Mouse (Mus musculus) spleen, adult 12 weeks (tissue): ENCODE results near the gene Brinp2.
A peak's percentile ranks its signal among the peaks of the same experiment; 100 is the strongest.

Source experiments
- DNase-seq: peaks from one replicate; pipeline ENCODE4 v3.0.0; 2022; ENCODE audit warnings: low spot score

Brinp2 gene

DNA sequence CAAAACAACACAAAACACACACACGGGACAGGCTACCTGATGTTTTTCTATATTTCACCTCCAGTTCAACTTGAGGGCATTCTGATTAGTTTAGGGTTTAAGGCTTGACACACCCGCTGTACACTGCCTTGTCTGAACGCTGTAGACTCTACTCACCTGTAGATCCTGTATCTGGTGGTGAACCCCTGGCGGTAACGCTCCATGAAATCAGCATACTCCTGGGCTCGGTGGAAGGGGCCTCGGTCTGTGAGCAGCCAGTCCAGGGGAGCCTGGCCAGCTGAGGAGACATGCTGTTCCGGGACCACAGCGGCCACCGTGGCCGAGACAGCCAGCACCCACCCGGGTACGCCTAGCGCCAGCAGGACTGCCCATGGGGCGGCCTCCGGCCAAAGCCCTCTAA, 60.9 kb downstream of the Brinp2 start:
- DNase-seq: no peak

DNA sequence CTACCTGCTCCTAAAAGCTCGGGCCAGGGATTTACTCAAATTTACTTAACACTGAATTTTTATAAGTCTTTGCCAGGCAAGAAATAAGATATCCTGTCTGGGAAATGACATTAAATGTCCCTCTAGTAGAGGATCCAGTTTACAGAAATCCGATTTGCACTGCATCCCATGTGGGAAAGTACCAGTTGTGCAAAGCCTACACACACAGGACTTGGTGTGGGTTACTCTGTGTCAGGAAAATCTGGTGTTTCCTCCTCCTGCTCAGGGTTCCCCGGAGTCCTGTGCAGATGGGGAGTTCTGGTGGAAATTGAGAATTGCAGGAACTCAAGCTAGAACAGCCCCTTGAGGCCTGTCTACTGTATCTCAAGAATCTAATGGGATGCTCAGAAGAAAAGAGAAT, 70.9 kb downstream of the Brinp2 start:
- DNase-seq: no peak

DNA sequence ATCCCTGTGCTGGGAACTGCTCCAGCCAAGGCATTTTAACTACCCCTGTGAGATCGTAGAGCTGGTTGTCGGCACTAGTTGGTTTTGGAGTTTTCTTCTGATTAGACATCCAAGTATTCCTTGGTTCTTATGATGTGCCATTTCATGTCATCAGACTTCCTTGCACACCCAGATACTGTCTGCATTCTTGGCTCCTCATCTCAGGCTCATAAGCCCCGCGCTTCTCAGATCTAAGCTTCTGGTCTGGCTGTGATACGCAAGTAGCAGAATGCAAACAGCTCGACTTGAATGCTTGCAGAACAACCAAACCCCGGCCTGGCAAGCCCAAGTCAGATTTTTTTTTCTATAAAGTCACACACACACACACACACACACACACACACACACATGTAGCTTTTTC, 72.3 kb downstream of the Brinp2 start:
- DNase-seq: no peak

DNA sequence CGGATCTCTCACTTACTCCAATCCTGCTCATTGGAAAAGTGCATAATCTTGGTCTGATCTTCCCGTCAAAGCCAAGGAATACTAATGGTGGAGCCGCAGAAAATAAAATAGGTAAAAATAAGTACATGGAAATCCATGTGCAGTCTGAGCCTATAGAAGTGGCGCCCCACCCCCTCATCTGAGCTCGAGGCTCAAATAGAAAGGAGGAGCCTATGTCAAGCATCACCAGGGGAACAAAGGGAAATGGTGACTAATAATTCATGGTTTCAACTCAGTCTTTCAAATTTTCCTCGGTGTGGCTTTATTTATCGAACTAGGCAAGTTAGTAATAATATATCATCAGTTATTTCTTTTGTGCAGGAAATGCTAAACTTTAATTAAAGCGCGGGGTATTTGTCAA, 84.1 kb downstream of the Brinp2 start:
- DNase-seq: no peak

DNA sequence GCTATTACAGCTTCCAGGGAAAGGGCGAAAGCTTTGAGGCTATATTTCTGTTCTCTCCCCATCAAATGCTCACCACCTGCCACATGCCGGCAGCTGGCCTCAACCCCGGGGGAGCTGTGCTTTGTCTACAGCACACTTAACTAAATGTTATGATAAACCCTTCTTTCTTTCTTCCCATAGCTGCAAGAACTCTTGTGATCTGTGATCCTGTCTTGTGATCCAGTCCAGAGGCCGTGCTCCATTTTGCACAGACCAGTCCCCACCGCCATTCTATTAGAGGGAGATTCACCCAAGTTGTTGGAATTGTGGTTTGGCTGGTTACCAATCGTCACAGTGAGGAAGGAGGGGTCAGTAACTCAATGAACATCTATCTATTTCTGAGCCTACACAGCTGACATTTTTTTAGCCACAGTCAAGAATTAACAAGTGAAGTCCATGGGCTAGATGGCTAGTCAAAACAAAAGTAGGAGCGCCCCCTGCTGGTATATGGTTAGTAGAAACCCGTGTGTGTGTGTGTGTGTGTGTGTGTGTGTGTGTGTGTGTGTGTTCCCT, 89.0 kb downstream of the Brinp2 start:
- peak; percentile 44 for DNase-seq

DNA sequence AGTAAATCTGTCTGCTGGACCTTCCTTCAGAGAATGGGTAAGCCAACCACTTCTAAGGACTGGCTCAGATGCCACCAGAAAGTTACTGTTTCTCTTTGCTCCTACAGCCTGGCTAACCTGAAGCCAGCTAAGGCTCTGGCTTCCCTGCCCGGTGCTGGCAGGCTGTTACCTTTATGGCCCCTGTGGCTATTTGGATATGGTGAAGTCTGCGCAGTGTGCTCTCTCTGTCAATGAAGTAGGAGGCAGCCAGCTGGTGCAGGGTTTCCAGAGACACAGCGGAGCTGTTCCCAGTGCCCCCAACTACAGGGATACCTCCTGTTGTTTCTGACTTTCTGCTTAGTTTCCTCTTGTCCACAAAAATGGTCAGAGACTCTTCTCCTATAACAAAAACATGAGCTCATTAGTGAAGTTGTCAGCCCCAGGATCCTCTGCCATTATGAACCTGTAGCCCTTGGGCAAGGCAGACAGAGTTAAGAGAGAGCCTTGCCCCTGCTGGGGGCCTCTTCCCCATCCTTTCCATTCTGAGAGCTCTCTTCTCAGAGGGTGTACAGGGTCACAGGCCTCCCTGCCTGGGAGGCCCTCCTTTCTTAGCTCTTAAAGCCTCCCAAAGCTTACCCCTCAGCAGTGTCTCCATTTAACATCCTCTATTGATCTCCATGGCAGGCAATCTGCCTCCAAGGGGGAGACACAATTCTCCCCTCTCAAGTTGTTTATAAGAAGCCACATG, 89.7 kb downstream of the Brinp2 start:
- DNase-seq: no peak

DNA sequence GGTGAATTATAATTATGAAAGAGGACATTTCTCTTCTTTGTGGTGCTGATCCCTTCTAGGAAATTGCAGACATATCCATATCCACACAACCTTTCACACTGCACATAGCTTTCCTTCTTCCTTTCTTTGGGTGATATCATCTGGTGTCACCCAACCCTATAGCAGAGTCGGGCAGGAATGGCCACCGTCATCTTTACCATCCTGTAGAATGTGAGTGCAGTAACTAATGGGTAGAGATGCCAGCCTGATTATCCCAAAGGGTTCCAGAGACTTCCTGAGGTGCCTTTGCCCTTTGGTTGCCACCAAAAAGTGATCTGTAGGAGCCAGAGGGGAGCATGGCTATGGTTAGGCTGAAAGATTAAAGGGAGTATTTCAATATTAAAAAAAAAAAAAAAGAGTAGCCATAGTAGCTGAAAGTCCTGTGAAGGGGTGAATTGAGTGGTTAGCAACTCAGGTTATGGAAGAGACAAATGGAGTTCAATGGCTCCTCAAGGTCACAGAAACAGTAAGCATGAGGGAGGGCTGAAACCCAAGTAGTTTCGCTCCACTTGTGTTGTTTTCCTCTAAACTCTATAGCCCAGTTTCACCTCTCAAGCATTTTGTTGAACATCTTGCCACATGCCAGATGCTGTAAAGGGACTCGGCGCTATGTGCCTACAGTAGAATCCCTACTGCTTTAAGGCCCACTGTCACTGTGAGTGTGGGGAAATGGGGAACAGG, 96.5 kb downstream of the Brinp2 start:
- DNase-seq: no peak

DNA sequence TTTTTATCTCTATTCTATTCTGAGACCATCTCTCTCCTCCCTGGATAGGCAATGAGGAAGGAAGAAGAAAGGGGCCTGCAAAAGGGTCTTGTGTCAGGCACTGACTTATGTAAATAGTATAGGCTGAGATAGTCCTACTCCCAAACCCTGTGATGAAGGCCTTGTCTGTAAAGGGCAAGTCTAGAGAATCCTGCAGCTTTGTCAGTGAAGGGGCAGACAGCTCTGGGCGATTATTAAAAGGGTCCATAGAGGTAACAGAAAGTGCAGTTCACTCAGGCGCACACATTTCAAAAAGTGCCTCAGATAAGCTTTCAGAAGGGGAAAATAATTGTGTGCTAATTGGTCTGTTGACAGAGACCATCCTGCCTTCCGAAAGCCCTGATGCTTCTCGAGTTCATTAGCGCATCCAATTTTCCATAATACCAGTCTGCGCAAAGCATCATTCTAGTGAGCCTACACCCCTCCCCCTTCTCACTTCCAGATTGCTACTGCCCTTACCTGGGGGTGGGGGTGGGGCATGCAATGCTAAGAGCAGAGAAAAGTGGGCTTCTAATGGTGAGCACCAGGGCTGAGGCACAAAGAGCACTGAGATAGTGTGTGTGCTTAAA, 97.3 kb downstream of the Brinp2 start:
- no peak for DNase-seq

DNA sequence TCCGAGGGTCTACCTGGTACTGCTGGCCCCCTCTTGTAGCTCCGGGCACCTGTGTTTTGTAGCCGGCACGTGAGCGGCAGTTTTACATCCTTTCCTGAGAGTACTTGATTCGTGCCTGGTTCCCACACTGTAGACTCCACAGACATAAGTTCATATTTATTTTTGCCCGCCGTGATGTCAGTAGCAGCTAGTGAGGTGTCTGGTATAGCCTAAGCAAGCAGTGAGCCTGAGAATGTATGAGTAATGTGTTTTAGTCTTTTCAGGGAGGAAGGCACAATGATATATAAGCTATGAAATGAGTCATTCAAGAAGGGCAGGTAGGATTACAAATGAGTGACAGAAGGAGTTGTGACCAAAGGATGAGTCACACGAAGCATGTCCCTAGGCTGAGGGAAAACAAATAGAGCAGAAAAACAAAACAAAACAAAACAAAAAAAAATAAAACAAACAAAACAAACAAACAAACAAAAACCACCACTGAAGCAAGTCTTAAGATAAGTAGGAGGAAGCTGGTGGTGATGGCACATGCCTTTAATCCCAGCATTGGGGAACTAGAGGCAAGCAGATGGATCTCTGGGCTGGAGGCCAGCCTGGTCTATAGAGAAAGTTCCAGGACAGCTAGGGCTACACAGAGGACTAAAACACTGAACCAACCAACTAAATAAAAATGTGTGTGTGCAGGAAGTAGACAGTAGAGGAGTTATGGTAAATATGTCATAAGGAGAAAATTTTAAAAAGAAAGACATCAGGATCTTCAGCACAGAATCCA, 100.0 kb downstream of the Brinp2 start:
- DNase-seq: no peak

DNA sequence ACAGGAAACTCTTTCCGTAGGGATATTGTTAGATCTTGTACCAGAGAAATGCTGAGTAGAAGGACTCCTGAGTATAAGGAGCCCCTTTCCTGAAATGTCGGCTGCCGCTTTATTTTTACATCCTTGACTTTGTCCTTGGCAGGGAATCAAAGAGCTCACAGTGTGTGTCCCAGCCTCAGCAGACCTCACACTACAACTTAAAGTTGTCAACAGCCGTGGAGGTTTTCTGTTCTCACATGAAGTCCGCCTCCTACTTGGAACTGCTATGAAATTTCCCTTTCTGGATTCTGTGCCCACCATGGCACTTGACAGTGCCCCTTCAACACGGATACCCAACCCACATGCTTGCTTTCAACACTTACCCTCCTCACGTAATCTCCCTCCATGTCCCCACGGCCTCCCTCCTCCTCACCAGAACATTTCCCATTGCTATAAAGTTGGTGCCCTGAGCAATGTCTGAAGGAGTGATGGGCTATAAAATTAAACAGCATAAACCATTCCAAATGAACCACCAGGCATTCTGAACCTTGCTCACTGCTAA, 103.4 kb downstream of the Brinp2 start:
- DNase-seq: no peak

DNA sequence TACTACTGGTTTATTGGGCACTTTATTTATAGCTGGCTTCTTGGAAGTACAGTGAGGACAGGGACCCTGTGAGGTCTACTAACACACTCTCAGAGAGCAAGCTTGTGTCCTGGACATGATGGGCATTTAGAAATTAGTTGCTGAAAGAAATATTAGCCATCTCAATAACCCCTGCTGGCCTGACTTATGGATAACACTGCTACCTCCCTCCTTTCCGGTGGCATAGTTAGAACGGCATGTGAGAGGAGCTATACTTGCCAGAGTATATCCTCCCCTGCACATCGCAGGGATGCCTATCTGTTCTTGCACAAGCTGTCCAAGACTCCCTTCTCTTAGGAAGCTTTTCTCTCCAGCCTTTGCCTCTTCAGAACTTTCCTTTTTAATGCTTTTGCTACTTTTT, 107.9 kb downstream of the Brinp2 start:
- DNase-seq: no peak

DNA sequence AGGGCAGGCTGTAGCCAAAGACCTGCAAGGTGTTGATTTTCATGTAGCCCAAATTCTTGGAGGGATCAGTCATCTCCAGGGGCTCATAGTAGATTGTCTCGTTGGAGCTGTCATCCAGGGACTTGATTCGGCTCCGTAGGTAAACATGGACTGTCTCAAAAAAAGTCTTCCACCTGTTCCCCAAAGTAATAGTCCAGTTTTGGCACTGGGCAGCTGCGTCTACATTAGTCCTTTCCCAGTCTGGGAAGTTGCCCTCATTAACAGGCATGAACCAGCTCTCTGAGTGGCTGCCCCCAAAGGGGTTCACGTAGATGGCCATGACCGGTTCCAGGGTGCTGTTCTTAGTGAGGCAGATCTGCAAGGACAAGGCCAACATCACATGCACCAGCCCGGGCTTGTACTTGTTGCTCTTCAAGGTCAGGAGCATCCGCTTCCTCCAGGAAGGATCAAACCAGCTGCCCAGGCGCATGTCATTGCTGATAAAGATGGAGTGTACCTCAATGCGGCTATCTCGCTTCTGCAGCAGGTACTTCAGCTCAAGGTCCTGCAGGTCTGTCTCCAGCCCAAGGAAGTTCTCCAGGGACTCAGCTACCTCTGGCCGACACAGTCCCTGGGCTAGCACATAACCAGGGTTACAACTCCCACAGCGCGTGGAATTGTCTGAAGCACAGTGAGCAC, 109.5 kb downstream of the Brinp2 start:
- DNase-seq: peak; percentile 49

DNA sequence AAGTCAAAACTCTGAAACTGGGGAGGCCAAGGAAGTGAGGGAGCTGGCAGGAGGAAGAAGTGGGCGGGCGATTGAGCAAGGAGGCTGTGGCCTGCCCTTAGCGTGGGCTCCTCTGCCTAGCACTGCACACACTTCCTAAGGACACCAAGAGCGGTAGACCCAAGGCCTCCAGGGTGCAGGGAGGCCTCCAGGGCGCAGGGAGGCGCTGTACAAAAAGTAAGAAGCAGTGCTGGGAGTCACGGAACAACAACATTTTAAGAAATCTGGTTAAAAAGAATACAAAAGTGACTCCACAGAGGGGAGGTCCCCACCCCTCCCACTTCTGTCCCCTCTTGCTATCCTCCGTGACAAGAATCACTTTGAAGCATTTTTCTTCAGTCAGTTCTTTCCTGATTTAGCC, 110.6 kb downstream of the Brinp2 start:
- no peak for DNase-seq

DNA sequence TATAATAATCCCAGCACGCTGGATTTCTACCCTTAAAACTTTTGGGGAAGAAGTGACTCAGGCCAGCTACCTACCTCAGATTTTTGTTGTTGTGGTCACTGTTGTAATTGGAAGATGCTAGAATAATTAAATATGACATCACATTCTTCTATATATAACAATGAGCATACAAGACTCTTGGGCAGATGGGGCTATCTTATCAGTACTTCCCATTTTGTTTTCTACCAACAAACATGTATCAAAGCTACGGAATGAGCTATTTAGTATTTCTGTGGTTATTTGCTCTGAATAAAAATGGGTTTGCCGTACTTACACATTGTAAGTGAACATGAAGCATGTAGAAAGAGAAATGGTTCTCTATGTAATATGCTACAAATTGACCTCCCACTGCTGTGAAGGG, 112.1 kb downstream of the Brinp2 start:
- DNase-seq: no peak

DNA sequence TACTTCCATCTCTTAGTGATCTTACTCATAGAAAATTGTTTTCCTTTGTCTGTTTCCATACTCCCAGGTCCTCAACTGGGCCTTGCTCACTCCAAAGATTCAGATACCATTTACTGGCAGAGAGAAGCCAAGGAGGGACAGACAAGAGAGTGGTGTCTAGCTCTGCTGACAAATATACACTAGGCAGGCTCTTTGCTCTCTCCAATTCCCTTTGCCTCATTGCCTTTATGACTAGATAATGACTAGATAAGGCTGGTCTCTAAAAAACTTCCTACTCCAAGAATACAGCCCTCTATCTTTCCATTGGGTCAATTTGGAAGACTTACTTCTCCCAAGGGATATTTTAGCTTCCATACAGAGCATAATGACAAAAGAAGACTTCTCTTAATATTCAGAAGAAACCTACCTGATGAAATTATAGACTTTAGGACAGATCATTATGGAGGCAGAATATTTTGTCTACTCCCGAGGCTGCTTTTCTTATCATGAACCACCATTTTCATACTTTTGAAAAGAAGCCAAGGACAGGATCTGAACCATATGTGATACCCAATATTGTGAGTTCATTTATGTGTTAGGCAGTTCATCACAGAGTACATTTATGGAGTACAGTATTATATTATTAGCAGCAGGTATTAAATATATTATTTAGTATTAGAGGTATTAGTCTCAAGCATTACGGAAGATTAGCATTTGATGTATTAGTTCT, 114.1 kb downstream of the Brinp2 start:
- no peak for DNase-seq

DNA sequence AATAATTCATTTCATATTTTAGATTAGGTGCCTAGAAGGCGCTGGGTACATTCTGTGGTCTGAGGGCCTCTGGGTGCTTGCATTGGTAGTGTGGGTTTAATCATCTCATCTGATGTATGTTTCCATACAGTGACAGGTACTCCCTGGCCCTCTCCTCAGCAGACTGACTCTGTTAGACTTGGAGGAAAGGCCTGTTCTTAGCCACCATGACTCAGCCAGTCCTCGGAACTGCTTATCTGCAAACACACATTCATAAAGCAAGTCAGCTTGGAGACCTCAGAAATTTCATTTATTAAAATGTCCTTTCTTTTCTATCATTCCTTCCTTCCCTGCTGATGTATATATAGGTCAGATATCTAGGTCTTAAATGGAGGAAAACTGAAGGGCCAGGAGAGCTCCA, 116.3 kb downstream of the Brinp2 start:
- peak; percentile 45 for DNase-seq

DNA sequence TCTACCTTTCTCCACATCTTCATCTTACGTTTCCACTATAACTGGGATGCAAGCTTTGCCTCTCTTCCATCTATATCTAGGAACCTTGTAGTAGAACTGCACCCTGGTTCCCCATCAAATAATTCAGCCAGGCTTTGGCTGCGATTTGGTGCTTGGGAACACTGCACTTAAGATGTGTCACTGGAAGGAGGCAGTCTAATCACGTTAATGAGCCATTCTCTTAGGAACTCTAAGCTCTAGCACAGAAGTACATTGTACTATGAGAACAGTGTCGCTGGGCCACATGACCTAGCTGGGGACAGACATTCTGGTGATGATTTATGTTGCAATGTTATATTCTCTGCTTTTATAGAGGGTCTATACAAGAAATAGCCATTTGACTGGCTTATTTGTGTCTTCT, 117.4 kb downstream of the Brinp2 start:
- no peak for DNase-seq

DNA sequence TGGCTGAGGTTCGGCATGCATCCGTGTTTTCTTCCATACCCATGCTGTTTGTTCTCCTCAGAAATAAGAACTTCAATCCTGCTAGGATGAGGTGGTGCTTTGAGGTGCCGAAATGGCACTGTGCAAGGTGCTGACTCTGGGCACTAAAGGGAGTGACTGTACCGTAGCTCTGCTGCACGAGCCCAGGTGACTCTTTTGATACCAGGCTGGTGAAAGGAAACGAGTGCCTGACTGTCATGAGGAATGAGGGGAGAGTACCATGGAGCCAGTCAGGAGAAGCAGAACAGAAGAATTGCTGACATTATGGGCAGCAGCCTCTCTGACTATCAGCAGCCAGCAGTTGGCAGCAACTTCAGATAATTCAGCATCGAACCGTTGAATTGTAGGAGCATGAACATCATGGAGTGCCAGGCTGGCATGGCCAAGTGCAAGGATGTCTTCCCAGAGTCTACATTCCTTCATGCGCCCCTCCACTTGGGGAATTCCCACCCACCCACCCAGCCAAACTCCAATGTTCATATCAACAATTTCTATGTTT, 127.4 kb downstream of the Brinp2 start:
- DNase-seq: no peak

DNA sequence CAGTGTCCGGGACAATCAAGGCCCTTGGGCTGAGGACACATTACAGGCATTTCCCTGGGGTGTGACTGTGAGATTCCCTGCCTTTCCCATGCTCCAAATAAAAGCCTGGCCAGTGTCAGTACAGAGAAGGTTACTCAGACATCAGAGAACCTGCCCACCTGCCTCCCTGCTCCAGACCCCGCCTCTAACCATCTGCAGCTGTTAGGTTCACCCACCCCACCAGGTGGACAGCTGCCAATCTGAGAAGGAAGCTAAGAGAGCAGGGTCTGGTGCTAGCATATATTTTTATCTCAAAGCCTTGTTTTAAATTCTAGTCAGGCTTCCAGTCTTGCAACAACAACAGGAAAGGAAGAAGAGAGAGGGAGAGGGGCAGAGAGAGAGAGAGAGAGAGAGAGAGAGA, 128.9 kb downstream of the Brinp2 start:
- DNase-seq: no peak

DNA sequence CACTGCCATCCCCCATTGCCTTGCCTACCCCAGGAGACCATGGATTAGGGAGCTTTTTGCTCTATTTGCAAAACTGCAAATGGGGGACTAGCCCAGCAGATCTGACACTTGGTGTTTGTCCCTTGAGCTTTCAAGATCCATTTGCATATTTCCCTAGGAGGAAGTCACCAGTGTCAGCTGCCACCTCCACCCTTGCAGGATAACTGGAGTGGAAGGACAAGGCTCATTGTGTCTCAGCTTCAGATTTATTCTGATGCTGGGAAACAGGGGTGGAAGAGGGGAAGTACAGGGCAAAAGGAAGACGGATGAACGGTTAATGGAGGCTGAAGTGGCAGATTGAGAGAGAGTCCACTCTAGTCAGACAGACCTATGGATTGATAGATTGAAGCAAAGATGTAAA, 129.4 kb downstream of the Brinp2 start:
- DNase-seq: no peak

DNA sequence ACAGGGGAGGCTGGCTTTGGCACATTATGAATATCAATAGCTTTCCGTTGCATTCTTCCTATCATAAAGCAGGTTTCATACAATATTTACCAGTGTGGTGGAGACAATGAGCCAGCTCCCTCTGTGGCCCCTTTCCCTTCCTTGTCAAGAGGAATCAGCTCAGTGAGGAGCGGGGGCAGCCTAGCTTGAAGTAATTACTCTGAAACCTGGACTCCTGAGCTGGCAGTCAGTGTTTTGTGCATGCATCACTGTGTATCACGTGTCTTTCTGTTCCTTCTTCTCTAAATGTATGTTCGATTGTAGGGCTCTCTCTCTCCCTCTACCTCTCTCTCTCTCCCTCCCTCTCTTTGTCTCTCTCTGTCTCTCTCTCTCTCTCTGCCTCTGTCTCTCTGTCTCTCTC, 135.1 kb downstream of the Brinp2 start:
- no peak for DNase-seq
